Mouse (Mus musculus): ENCODE data around the gene D10Jhu81e.
"Not testable (repeated sequence)": the region's sequence is repeated elsewhere in the genome, so short reads cannot be mapped to it uniquely, and the experiment has no call there.

D10Jhu81e gene

GRCm38 (mm10) chr10:78129998-78130397, 39.6 kb downstream of the D10Jhu81e start:
- no peak for DNase-seq (ENCODE audit: low read depth, low spot score)

- peak; percentile 14 for DNase-seq (ENCODE audit: low read depth, low spot score)
Observed at GRCm38 (mm10) chr10:78129423-78129822, 40.2 kb downstream of the D10Jhu81e start.

- DNase-seq (ENCODE audit: low read depth, low spot score) = no peak
Observed at GRCm38 (mm10) chr10:78128647-78129046, 40.9 kb downstream of the D10Jhu81e start.

DNA sequence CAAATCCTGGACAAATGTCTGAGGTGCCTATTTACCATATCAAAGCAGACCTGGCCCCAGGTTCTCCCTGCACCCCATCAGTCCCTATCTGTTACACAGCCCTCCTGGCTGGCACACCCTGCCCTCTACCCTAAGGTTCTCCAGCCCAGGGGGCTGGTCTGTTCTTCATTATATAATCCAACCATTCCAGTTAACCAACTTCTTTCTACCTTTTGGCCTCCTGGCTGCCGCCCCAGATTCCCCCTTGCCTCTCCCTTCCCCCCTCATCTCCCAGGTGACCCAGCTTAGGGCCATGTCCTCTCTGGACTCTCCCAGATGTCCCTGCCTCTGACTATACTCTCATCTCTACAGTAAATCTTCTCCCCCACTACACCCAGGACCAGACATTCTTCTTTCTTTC, 41.7 kb downstream of the D10Jhu81e start:
- DNase-seq (ENCODE audit: low read depth, low spot score) = no peak

DNA sequence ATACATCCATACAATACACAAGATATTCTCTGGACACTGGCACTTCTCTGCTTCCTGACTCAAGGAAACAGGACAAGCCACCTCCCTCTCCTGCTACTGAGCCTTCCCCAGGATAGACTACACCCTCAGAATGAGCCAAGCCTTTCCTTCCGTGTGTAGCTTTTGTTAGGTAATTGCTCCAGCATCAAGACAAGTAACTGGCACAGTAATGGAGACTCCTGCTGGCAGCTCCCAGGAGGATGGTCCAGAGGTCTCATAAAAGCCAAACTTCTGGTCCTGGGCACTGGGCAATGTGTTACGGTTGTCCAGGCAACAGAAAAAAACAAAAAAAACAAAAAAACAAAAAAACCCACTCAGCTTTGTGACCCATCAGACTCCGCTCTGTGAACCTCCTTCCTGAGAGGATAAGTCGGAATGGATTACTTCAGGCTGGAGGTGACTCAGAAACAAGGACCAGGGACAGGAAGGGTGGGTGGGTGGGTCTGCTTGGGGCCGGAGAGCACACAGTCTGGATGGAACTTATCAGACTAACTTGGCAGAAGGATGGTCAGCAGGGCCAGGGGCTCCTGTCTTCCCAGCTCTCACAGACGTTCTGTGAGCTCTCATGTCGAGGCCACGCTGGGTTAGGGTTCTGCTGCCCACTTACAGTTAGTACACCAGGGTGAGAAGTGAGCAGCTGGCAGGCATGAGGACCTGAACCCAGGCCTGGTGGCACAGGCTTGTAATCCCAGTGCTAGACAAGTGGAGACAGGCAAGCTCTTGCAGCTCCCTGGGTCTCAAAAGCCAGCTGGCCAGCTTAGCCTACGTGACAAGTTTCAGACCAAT, 42.3 kb downstream of the D10Jhu81e start:
- no peak for DNase-seq (ENCODE audit: low read depth, low spot score)

GRCm38 (mm10) chr10:78126311-78126710, 43.3 kb downstream of the D10Jhu81e start:
- no peak for DNase-seq (ENCODE audit: low read depth, low spot score)

- not testable (repeated sequence) for DNase-seq (ENCODE audit: low read depth, low spot score)
Observed at GRCm38 (mm10) chr10:78125061-78125460, 44.5 kb downstream of the D10Jhu81e start.

DNA sequence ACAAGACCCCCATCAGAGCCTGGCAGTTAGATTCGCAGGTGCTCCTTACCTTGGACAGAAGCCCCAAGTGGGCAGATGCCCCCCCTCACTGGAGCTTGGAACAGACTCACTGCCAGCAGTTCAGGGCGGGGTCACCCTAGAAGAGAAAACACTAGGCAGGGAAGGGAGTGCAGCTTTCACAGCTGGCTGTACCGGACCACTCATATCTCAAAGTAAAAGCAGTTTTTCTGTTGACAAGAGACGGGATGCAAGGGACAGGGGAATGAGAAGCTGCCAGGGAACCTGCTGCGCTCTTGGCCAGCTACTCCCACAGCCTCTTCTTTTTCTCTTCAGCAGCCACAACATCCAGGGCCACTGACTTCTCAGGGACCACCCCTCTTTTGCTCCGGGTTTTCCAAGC, 45.4 kb downstream of the D10Jhu81e start:
- not testable (repeated sequence) for DNase-seq (ENCODE audit: low read depth, low spot score)

DNA sequence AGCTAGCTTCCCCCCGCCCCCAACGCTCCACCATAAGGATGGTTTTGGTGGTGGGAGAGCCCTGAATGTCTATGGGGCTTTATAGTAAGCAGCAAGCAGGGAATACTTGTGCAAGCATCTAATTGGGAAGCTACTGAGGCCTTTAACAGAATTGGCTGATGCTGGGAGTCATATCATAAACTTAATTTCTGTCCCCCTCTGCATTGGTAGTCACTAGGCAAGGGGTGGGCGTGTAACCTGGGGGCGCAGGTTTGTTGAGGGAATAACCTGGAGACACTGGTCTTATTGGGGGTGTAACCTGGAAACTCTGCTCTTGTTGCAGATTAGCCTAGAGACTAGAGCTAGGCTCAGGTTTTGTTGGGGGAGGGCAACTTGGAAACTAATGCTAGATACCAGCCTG, 50.2 kb downstream of the D10Jhu81e start:
- no peak for DNase-seq (ENCODE audit: low read depth, low spot score)

DNA sequence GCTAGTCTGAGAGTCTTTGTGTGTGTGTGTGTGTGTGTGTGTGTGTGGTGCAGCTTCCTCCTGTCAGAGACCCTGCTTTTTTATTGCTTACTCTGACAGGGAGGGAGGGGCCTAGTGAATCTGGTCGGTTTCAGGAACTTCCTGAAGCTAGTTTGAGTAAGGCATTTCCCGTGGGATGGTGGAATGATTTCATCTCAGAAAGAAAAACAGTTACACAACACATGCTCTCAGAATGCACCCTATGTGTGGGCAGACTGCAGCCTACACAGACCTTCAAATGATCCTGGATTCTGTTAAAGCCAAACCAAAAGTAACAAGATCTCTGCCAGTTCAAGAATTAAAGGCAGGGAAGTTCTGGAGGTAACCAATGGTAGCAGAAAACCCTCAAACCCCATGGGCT, 54.4 kb downstream of the D10Jhu81e start:
- peak; percentile 36 for DNase-seq (ENCODE audit: low read depth, low spot score)

DNA sequence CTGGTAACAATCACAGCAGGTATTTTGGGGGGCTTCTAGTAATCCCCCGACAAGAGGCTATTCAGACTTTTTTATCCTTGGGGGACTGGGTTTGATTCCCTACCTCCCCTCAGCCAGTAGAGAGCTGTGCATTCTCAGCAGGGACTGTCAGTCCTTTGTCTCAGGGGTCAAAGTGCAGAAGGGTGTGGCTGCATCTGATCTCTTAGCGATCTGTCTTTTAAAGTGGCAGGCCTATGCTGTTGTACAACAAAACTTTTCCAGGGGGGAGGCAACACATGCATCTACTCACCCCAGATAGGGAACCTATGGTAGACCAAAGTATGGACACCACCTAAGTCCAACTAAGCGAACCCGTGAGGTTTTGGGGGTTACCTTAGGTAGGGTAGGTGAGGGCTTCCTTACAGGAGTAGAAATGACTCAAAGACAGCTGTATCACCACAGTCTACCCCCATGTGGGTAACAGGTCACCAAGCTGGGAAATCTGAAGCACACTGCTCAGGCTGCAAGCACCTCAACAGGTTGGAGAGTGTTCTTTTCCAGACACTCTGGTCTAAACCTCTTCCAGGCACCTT, 55.0 kb downstream of the D10Jhu81e start:
- DNase-seq (ENCODE audit: low read depth, low spot score) = peak; percentile 59
